Comparison of ENCODE assay signal across 15 mouse cellular contexts in genomic region chr2:9688176-9688575, GRCm38 (mm10).
"Had no signal": no experiment of that assay in that cellular context is flagged by ENCODE, and none has a peak within 500 bp of the region (broad histone marks: within the 10 kb centered on the region; RNA-seq: fewer than 3 reads in every experiment).

No protein-coding gene starts in this region.

- H3K4me1 ChIP-seq: kidney, embryonic 15.5 days; limb, embryonic 10.5 days; liver, embryonic 13.5 days; lung, embryonic 15.5 days; midbrain, embryonic 13.5 days; neural tube, embryonic 12.5 days had no signal

- H3K27ac ChIP-seq: kidney, embryonic 15.5 days; left cerebral cortex, adult 2 months; limb, embryonic 10.5 days; liver, embryonic 13.5 days; lung, embryonic 15.5 days; macrophage; midbrain, embryonic 13.5 days; neural tube, embryonic 12.5 days; stomach, postnatal 0 days had no signal

- H3K9ac ChIP-seq: kidney, embryonic 15.5 days; liver, embryonic 13.5 days; liver, postnatal 0 days; lung, embryonic 15.5 days; midbrain, embryonic 13.5 days; neural tube, embryonic 12.5 days had no signal

- H3K36me3 ChIP-seq: kidney, embryonic 15.5 days; limb, embryonic 10.5 days; liver, embryonic 13.5 days; lung, embryonic 15.5 days; midbrain, embryonic 13.5 days; neural tube, embryonic 12.5 days had no signal

- H3K4me3 ChIP-seq: kidney, embryonic 15.5 days; left cerebral cortex, adult 2 months; limb, embryonic 10.5 days; liver, embryonic 13.5 days; lung, embryonic 15.5 days; midbrain, embryonic 13.5 days; neural tube, embryonic 12.5 days had no signal

- H3K4me2 ChIP-seq: kidney, embryonic 15.5 days; liver, embryonic 13.5 days; lung, embryonic 15.5 days; midbrain, embryonic 13.5 days; neural tube, embryonic 12.5 days had no signal

- H3K27me3 ChIP-seq: kidney, embryonic 15.5 days; liver, embryonic 13.5 days; lung, embryonic 15.5 days; midbrain, embryonic 13.5 days; neural tube, embryonic 12.5 days had no signal

- H3K9me3 ChIP-seq: kidney, embryonic 15.5 days; limb, embryonic 10.5 days; liver, embryonic 13.5 days; lung, embryonic 15.5 days; midbrain, embryonic 13.5 days; neural tube, embryonic 12.5 days had no signal

- DNase-seq: kidney, adult 18-20 months; kidney, postnatal 14 days; liver, embryonic 13.5 days; liver, postnatal 0 days; lung, postnatal 14 days; thymus, adult 18-20 months; thymus, postnatal 25 days had no signal

- ATAC-seq: liver, postnatal 0 days; midbrain, embryonic 13.5 days had no signal
